Mouse (Mus musculus): ENCODE results near the gene Sike1. TPM values are rescaled to one million over a fixed set of nuclear protein-coding genes. Genes with fewer than 3 reads are reported as not detected.
A peak's percentile ranks its signal among the peaks of the same experiment; 100 is the strongest.

Gene Sike1
- polyA plus RNA-seq, 1 experiment: 33.1 TPM

GRCm38 (mm10) chr3:102997036-102997435 lies 1.5 kb downstream of the Sike1 start:
- Histone ChIP-seq H3K4me1 (ENCODE audit: control insufficient read depth, insufficient read depth, insufficient read length, low read length) (peaks cover 6% of the 10 kb centered on the region), H3K4me3 (ENCODE audit: insufficient read depth, low read depth, low read length) (no peak overlapping the region), H3K27ac (replicated peaks; ENCODE audit: low read depth, low read length) (no peak overlapping the region)

GRCm38 (mm10) chr3:102997591-102997990 lies 2.1 kb downstream of the Sike1 start:
- Histone ChIP-seq H3K27ac (replicated peaks; ENCODE audit: low read depth, low read length) (0 out of 2 replicates have a peak overlapping the region, but pooled peaks have one; percentile 8), H3K4me3 (ENCODE audit: insufficient read depth, low read depth, low read length) (no peak overlapping the region), H3K4me1 (ENCODE audit: control insufficient read depth, insufficient read depth, insufficient read length, low read length) (peaks cover 6% of the 10 kb centered on the region)

GRCm38 (mm10) chr3:103001595-103001994 lies 6.1 kb downstream of the Sike1 start:
- Histone ChIP-seq H3K27ac (replicated peaks; ENCODE audit: low read depth, low read length) (no peak overlapping the region), H3K4me1 (ENCODE audit: control insufficient read depth, insufficient read depth, insufficient read length, low read length) (peaks cover 4% of the 10 kb centered on the region), H3K4me3 (ENCODE audit: insufficient read depth, low read depth, low read length) (no peak overlapping the region)

- H3K27ac ChIP-seq (replicated peaks; ENCODE audit: low read depth, low read length): no peak overlapping the region
- H3K4me3 ChIP-seq (ENCODE audit: insufficient read depth, low read depth, low read length): no peak overlapping the region
- peaks cover 3% of the 10 kb centered on the region; the same call in 1 of the 2 replicates for H3K4me1 ChIP-seq (ENCODE audit: control insufficient read depth, insufficient read depth, insufficient read length, low read length)
Measured at GRCm38 (mm10) chr3:103017350-103017749, 21.8 kb downstream of the Sike1 start.

- Histone ChIP-seq H3K4me3 (ENCODE audit: insufficient read depth, low read depth, low read length) (no peak overlapping the region; the same call in 1 of the 2 replicates), H3K4me1 (ENCODE audit: control insufficient read depth, insufficient read depth, insufficient read length, low read length) (peaks cover 3% of the 10 kb centered on the region; the same call in 1 of the 2 replicates), H3K27ac (replicated peaks; ENCODE audit: low read depth, low read length) (peak overlapping the region; percentile 74)
Measured at GRCm38 (mm10) chr3:103019462-103019861, 24.0 kb downstream of the Sike1 start.

- Histone ChIP-seq H3K27ac (replicated peaks; ENCODE audit: low read depth, low read length) (peak within 1 kb of the TSS; percentile 91), H3K4me1 (ENCODE audit: control insufficient read depth, insufficient read depth, insufficient read length, low read length) (peaks cover 6% of the 10 kb centered on the region; the same call in 1 of the 2 replicates), H3K4me3 (ENCODE audit: insufficient read depth, low read depth, low read length) (peak within 1 kb of the TSS; percentile 79)
Measured at GRCm38 (mm10) chr3:103020249-103020942, 24.9 kb downstream of the Sike1 start, which contains the start of gene Csde1. Csde1 (plus strand) TSS chr3:103020426.

GRCm38 (mm10) chr3:103020943-103021638 lies 25.6 kb downstream of the Sike1 start:
- Histone ChIP-seq H3K4me1 (ENCODE audit: control insufficient read depth, insufficient read depth, insufficient read length, low read length) (peaks cover 6% of the 10 kb centered on the region; the same call in 1 of the 2 replicates), H3K4me3 (ENCODE audit: insufficient read depth, low read depth, low read length) (peak overlapping the region; percentile 79), H3K27ac (replicated peaks; ENCODE audit: low read depth, low read length) (peak overlapping the region; percentile 91)

- no peak overlapping the region for H3K27ac ChIP-seq (replicated peaks; ENCODE audit: low read depth, low read length)
- peaks cover 9% of the 10 kb centered on the region for H3K4me1 ChIP-seq (ENCODE audit: control insufficient read depth, insufficient read depth, insufficient read length, low read length)
- no peak overlapping the region for H3K4me3 ChIP-seq (ENCODE audit: insufficient read depth, low read depth, low read length)
Measured at GRCm38 (mm10) chr3:103026174-103026573, 30.7 kb downstream of the Sike1 start.

GRCm38 (mm10) chr3:103040285-103040684 lies 44.8 kb downstream of the Sike1 start:
- Histone ChIP-seq H3K4me3 (ENCODE audit: insufficient read depth, low read depth, low read length) (no peak overlapping the region), H3K4me1 (ENCODE audit: control insufficient read depth, insufficient read depth, insufficient read length, low read length) (no peaks in the 10 kb centered on the region), H3K27ac (replicated peaks; ENCODE audit: low read depth, low read length) (no peak overlapping the region)

GRCm38 (mm10) chr3:103040861-103041379 lies 45.4 kb downstream of the Sike1 start:
- H3K27ac ChIP-seq (replicated peaks; ENCODE audit: low read depth, low read length): no peak overlapping the region
- H3K4me3 ChIP-seq (ENCODE audit: insufficient read depth, low read depth, low read length): no peak overlapping the region
- H3K4me1 ChIP-seq (ENCODE audit: control insufficient read depth, insufficient read depth, insufficient read length, low read length): no peaks in the 10 kb centered on the region

- H3K27ac ChIP-seq (replicated peaks; ENCODE audit: low read depth, low read length): no peak overlapping the region
- no peaks in the 10 kb centered on the region for H3K4me1 ChIP-seq (ENCODE audit: control insufficient read depth, insufficient read depth, insufficient read length, low read length)
- no peak overlapping the region for H3K4me3 ChIP-seq (ENCODE audit: insufficient read depth, low read depth, low read length)
Measured at GRCm38 (mm10) chr3:103056016-103056595, 60.6 kb downstream of the Sike1 start.

- H3K4me3 ChIP-seq (ENCODE audit: insufficient read depth, low read depth, low read length): peak overlapping the region; percentile 98
- H3K4me1 ChIP-seq (ENCODE audit: control insufficient read depth, insufficient read depth, insufficient read length, low read length): no peaks in the 10 kb centered on the region
- H3K27ac ChIP-seq (replicated peaks; ENCODE audit: low read depth, low read length): peak overlapping the region; percentile 57; the same call in 1 of the 2 replicates
Measured at GRCm38 (mm10) chr3:103057752-103058151, 62.2 kb downstream of the Sike1 start.
